Mouse (Mus musculus): ENCODE data around the gene Bmt2. TPM values are rescaled to one million over a fixed set of nuclear protein-coding genes. Genes with fewer than 3 reads are reported as not detected.

Bmt2 gene
- total and polyA plus RNA-seq, 2 experiments: 0.99 to 9.3 TPM

DNA sequence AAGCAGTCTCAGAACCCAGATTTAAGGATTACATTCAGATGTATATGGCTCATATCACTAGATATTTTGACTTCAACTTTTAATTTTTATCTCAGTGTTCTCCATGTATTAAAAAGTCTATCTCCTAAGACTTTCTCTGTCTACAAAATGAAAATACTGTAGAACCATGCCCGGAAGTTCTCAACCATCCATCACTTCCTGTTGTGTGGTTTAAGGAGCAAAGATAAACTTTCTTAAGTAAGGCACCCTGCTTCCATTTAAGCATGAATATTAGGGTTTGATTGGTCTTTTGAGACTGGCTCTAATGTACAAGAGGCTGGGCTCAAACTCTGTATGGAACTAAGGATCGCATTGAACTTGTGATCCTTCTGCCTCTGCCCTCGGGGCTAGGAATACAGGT lies 63.2 kb downstream of the Bmt2 start:
- TF ChIP-seq CTCF (IDR thresholded peaks at IDR 0.05; ENCODE audit: low read depth, low read length) (no peak), POLR2A (IDR thresholded peaks at IDR 0.05; ENCODE audit: extremely low read depth, insufficient read depth, low read length) (no peak)
- H3K4me1 ChIP-seq (ENCODE audit: control insufficient read depth, insufficient read depth, low read length): no peaks in the 10 kb centered on the region
- WGBS: 88% methylated on average over 3 of the region's 3 CpGs
- no peak overlapping the region for H3K27ac ChIP-seq (replicated peaks; ENCODE audit: insufficient read depth, low read depth, low read length)
- H3K27me3 ChIP-seq (ENCODE audit: control insufficient read depth, insufficient read depth, low read length): no peaks in the 10 kb centered on the region
- H3K79me2 ChIP-seq (ENCODE audit: control insufficient read depth, insufficient read depth, low read length): no peaks in the 10 kb centered on the region
- no peak overlapping the region for H3K4me3 ChIP-seq (ENCODE audit: insufficient read depth, low read depth, low read length)
- H3K9ac ChIP-seq (ENCODE audit: low read depth, low read length): no peak overlapping the region
- H3K36me3 ChIP-seq (ENCODE audit: control insufficient read depth, insufficient read depth, low read length): no peaks in the 10 kb centered on the region
- DNase-seq (ENCODE audit: extremely low read depth, low read depth, low spot score): no peak

DNA sequence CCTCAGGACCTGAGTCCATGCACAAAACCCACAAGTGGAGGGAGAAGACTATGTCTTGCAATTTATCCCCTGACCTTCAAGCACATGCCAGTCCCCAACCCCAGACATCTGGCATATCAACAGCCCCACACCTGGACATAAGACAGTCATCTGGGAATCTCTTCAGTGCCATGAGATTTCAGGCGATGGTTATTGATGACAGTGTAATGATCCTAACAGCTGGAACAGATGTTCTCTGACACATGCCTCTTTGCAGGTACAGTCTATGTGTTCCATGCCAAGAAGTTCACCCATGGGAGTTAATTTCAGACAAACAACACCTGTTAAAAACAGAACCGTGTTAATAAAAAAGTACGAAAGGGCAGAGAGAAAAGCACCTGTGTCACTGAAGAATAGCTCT lies 64.1 kb downstream of the Bmt2 start:
- TF ChIP-seq CTCF (IDR thresholded peaks at IDR 0.05; ENCODE audit: low read depth, low read length): no peak
- no peak for TF ChIP-seq POLR2A (IDR thresholded peaks at IDR 0.05; ENCODE audit: extremely low read depth, insufficient read depth, low read length)

DNA sequence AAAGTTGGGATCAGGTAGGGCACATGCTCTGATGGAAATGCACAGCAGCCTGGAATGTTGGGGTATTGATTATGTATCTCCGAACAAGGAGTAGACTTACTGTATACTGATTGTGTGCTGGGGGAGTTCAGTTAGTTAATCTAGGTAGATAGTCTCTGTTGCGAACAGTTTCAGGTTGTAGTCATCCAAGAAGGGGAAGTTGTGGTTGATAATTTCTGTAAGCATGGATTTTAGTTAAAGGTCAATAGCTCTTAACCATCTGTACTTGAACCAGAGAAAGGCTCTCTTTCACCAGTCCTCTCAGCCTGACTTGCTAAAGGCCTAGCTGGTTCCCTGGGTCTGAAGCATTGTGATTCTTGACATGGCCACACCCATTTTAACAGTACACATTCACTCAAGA lies 66.9 kb downstream of the Bmt2 start:
- Histone ChIP-seq H3K4me3 (ENCODE audit: insufficient read depth, low read depth, low read length) (no peak overlapping the region), H3K4me1 (ENCODE audit: control insufficient read depth, insufficient read depth, low read length) (peaks cover 3% of the 10 kb centered on the region; the same call in 1 of the 2 replicates), H3K79me2 (ENCODE audit: control insufficient read depth, insufficient read depth, low read length) (peaks cover 3% of the 10 kb centered on the region; the same call in 1 of the 2 replicates), H3K36me3 (ENCODE audit: control insufficient read depth, insufficient read depth, low read length) (no peaks in the 10 kb centered on the region), H3K9ac (ENCODE audit: low read depth, low read length) (no peak overlapping the region), H3K27ac (replicated peaks; ENCODE audit: insufficient read depth, low read depth, low read length) (no peak overlapping the region), H3K27me3 (ENCODE audit: control insufficient read depth, insufficient read depth, low read length) (no peaks in the 10 kb centered on the region)
- no peak for TF ChIP-seq CTCF (IDR thresholded peaks at IDR 0.05; ENCODE audit: low read depth, low read length)
- no peak for TF ChIP-seq POLR2A (IDR thresholded peaks at IDR 0.05; ENCODE audit: extremely low read depth, insufficient read depth, low read length)
- DNase-seq (ENCODE audit: extremely low read depth, low read depth, low spot score): no peak
- WGBS: 96% methylated on average over 2 of the region's 2 CpGs

More for the DNA sequence above, 64.1 kb downstream of the Bmt2 start:
- no peak overlapping the region for H3K4me3 ChIP-seq (ENCODE audit: insufficient read depth, low read depth, low read length)
- H3K9ac ChIP-seq (ENCODE audit: low read depth, low read length): no peak overlapping the region
- H3K79me2 ChIP-seq (ENCODE audit: control insufficient read depth, insufficient read depth, low read length): no peaks in the 10 kb centered on the region
- no peak for DNase-seq (ENCODE audit: extremely low read depth, low read depth, low spot score)
- H3K27me3 ChIP-seq (ENCODE audit: control insufficient read depth, insufficient read depth, low read length): no peaks in the 10 kb centered on the region
- WGBS: 95% methylated on average over 3 of the region's 3 CpGs
- H3K27ac ChIP-seq (replicated peaks; ENCODE audit: insufficient read depth, low read depth, low read length): no peak overlapping the region
- H3K36me3 ChIP-seq (ENCODE audit: control insufficient read depth, insufficient read depth, low read length): no peaks in the 10 kb centered on the region
- H3K4me1 ChIP-seq (ENCODE audit: control insufficient read depth, insufficient read depth, low read length): no peaks in the 10 kb centered on the region

DNA sequence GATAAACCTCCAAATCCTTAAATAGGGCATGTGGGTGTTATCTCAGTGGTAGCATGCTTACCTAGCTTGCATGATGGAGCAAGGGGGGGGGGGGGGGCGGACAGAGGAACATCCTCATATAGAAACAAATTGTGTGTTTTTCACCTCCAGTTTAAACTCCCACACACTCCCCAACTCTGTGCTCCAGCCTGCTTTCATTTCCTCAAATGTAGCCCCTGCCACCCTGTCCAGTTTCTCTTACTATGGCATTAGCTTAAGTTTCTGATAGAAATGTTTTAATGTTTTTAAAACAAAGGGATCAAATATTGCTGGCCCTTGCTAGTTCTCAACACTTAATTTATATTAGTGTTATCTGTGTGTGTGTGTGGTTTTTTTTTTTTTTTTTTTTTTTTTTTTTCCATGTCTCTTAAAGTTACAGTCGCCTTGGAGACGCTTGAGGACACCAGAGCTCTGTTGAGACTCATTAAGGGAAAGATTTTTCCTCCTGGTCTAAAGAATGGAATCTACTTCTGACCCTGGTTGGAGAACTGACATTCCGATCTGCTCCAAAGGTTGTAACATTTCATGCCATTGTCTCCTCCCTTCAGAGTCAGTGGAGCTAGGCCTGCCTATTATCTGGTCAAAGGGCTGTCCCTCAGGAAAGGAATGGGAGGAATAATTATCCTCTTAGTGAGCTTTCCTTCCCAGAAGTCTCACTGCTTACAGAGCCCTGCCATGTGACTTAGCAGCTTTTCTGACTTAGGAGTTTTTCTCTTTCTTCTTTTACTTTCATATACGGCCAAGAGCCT lies 68.2 kb downstream of the Bmt2 start:
- Histone ChIP-seq H3K4me1 (ENCODE audit: control insufficient read depth, insufficient read depth, low read length) (peaks cover 3% of the 10 kb centered on the region; the same call in 1 of the 2 replicates), H3K79me2 (ENCODE audit: control insufficient read depth, insufficient read depth, low read length) (peaks cover 3% of the 10 kb centered on the region; the same call in 1 of the 2 replicates), H3K27ac (replicated peaks; ENCODE audit: insufficient read depth, low read depth, low read length) (no peak overlapping the region), H3K27me3 (ENCODE audit: control insufficient read depth, insufficient read depth, low read length) (no peaks in the 10 kb centered on the region), H3K4me3 (ENCODE audit: insufficient read depth, low read depth, low read length) (no peak overlapping the region), H3K36me3 (ENCODE audit: control insufficient read depth, insufficient read depth, low read length) (no peaks in the 10 kb centered on the region; the same call in 1 of the 2 replicates), H3K9ac (ENCODE audit: low read depth, low read length) (no peak overlapping the region)
- TF ChIP-seq CTCF (IDR thresholded peaks at IDR 0.05; ENCODE audit: low read depth, low read length) (no peak), POLR2A (IDR thresholded peaks at IDR 0.05; ENCODE audit: extremely low read depth, insufficient read depth, low read length) (no peak)
- no peak for DNase-seq (ENCODE audit: extremely low read depth, low read depth, low spot score)
- WGBS: 87% methylated on average over 5 of the region's 5 CpGs

DNA sequence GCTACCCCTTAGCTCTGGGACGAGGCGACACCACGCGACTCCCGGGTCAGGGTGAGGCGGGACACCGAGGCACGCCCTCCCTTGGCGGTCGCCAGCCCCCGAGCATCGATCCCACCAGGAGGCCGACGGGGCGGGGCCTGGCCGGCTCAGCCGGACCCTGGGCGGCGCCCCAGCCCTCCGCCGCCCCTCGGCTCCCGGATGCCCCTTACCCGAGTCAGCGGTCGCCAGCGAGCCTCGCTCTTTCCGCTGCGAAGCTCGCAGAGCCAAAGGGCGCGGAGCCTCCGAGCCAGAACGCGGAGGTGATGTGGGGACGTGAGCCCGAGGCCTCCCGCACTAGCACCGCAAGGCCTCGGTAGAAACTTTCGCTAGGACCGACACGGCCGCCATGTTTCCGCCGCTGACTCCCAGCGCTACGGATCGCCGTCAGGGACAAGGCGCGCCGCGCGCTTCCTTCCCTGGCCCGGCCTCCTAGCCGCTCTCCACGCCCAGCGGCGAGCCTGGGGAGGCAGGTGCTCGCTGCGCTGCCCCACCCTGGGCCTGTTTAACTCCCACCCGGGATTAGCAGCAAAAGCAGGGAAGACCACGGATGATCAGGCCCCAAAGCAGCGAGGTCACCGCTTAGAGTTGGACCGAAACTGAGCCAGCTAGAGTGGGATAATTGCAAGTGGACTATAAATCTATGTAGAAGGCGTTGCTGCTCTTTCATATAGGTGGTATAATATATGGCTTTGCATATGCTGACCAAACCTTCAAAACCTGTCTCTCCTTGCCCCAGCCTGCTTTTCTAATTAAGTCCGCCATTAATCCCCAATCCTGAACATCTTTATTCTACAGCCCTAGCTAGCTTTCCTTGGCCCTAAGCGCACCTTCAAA lies 69.9 kb downstream of the Bmt2 start, which contains the start of gene Tmem168:
Gene Tmem168 (minus strand): TSS at position 480 of the 873 bp plus-strand sequence.
- peak within 1 kb of the TSS; percentile 95 for H3K9ac ChIP-seq (ENCODE audit: low read depth, low read length)
- H3K27me3 ChIP-seq (ENCODE audit: control insufficient read depth, insufficient read depth, low read length): no peaks in the 10 kb centered on the region
- peaks cover 3% of the 10 kb centered on the region; the same call in 1 of the 2 replicates for H3K4me1 ChIP-seq (ENCODE audit: control insufficient read depth, insufficient read depth, low read length)
- H3K79me2 ChIP-seq (ENCODE audit: control insufficient read depth, insufficient read depth, low read length): peaks cover 3% of the 10 kb centered on the region; the same call in 1 of the 2 replicates
- peak within 1 kb of the TSS; percentile 97 for H3K4me3 ChIP-seq (ENCODE audit: insufficient read depth, low read depth, low read length)
- DNase-seq (ENCODE audit: extremely low read depth, low read depth, low spot score): peak; percentile 76
- TF ChIP-seq POLR2A (IDR thresholded peaks at IDR 0.05; ENCODE audit: extremely low read depth, insufficient read depth, low read length) (0 out of 2 replicates have a peak, but pooled peaks have one; percentile 57), CTCF (IDR thresholded peaks at IDR 0.05; ENCODE audit: low read depth, low read length) (peak; percentile 16; the same call in 1 of the 2 replicates)
- H3K27ac ChIP-seq (replicated peaks; ENCODE audit: insufficient read depth, low read depth, low read length): peak within 1 kb of the TSS; percentile 96
- WGBS: 3% methylated on average over 71 of the region's 71 CpGs
- peaks cover 4% of the 10 kb centered on the region for H3K36me3 ChIP-seq (ENCODE audit: control insufficient read depth, insufficient read depth, low read length)

Measured in liver, adult 2 months (tissue).